9 mouse cellular contexts compared by ENCODE assay signal in genomic region chr9:71897399-71897798, GRCm38 (mm10).
DNase-seq lines count a peak whose midpoint lies in the region; ATAC-seq and TF ChIP-seq lines count a peak whose summit lies in the region.
"Had no signal": no experiment of that assay in that cellular context is flagged by ENCODE, and none has a peak within 500 bp of the region (broad histone marks: within the 10 kb centered on the region; RNA-seq: fewer than 3 reads in every experiment).

No protein-coding gene starts in this region.

- 0% methylated on average over 1 of the region's 1 CpGs for WGBS in neural tube, embryonic 13.5 days

- peak; percentile 13 for DNase-seq in CD4-positive, CD25-positive, alpha-beta regulatory T cell, adult 2 months (ENCODE audit: low read depth, low spot score)
- peak; percentile 16 for DNase-seq in MEL (ENCODE audit: low read depth, low spot score)
- DNase-seq in forelimb bud, embryonic 11.5 days (ENCODE audit: low read depth, low spot score), result peak; percentile 51
- DNase-seq in kidney, postnatal 4 days, result peak; percentile 20 to 37
- no peak for DNase-seq in yolk sac, embryonic 10.5 days (ENCODE audit: low spot score)

- no peaks in the 10 kb centered on the region for H3K27me3 ChIP-seq in MEL (ENCODE audit: control insufficient read depth in 1 of 2, insufficient read depth in 2 of 2, low read length in 2 of 2)
- no peaks in the 10 kb centered on the region for H3K27me3 ChIP-seq in neural tube, embryonic 13.5 days

- H3K9ac ChIP-seq in MEL (ENCODE audit: control insufficient read depth, low read depth, low read length, poor library complexity, severe bottlenecking), result no peak overlapping the region
- 0 out of 2 replicates have a peak overlapping the region, but pooled peaks have one; percentile 3 for H3K9ac ChIP-seq in neural tube, embryonic 13.5 days
- H3K9ac ChIP-seq: liver, embryonic 14.5 days had no signal

- H3K4me2 ChIP-seq in neural tube, embryonic 13.5 days, result no peak overlapping the region

- H3K79me2 ChIP-seq in MEL (ENCODE audit: control insufficient read depth, insufficient read depth, low read length, poor library complexity), result no peaks in the 10 kb centered on the region

- TF ChIP-seq EP300 in MEL (IDR thresholded peaks at IDR 0.05; ENCODE audit: low read depth in 1 of 2, low read length in 2 of 2), result no peak

- TF ChIP-seq RAD21 in MEL (IDR thresholded peaks at IDR 0.05; ENCODE audit: low read depth, low read length), result no peak

- H3K36me3 ChIP-seq in MEL (ENCODE audit: control insufficient read depth in 1 of 2, insufficient read depth in 2 of 2, low read length in 2 of 2), result peaks cover 0 to 8% of the 10 kb centered on the region in 2 experiments; a peak in 2 of 4 replicates
- no peaks in the 10 kb centered on the region; the same call in 1 of the 2 replicates for H3K36me3 ChIP-seq in neural tube, embryonic 13.5 days

- ATAC-seq in CD4-positive, CD25-positive, alpha-beta regulatory T cell, adult 4 months, result no peak
- no peak for ATAC-seq in neural tube, embryonic 13.5 days (ENCODE audit: low read depth)
- ATAC-seq in cerebellum, adult (ENCODE audit: insufficient number of reproducible peaks, low FRiP score, low TSS enrichment), result no peak

- H3K4me3 ChIP-seq in MEL (ENCODE audit: control insufficient read depth in 1 of 2, insufficient read depth in 1 of 2, low read depth in 2 of 2, low read length in 2 of 2), result no peak overlapping the region
- no peak overlapping the region for H3K4me3 ChIP-seq in neural tube, embryonic 13.5 days

- H3K9me3 ChIP-seq in MEL (replicated peaks; ENCODE audit: insufficient read depth, low read length), result no peaks in the 10 kb centered on the region
- H3K9me3 ChIP-seq in neural tube, embryonic 13.5 days, result no peaks in the 10 kb centered on the region

- no peak for TF ChIP-seq CTCF in MEL (IDR thresholded peaks at IDR 0.05 in 2 of 3, conservative IDR thresholded peaks at IDR 0.05 in 1 of 3; ENCODE audit: control insufficient read depth in 1 of 3, insufficient read depth in 1 of 3, low read depth in 2 of 3, low read length in 3 of 3, poor library complexity in 1 of 3, severe bottlenecking in 1 of 3)

- no peak for TF ChIP-seq POLR2A in MEL (IDR thresholded peaks at IDR 0.05; ENCODE audit: control insufficient read depth in 1 of 2, insufficient read depth in 1 of 2, low read depth in 1 of 2, low read length in 2 of 2, poor library complexity in 1 of 2)

- H3K27ac ChIP-seq in MEL (ENCODE audit: control insufficient read depth, low read depth, low read length), result no peak overlapping the region
- peak overlapping the region; percentile 86 for H3K27ac ChIP-seq in neural tube, embryonic 13.5 days (replicated peaks)
- H3K27ac ChIP-seq: liver, embryonic 14.5 days had no signal

- peaks cover 0 to 4% of the 10 kb centered on the region in 2 experiments; a peak in 1 of 4 replicates for H3K4me1 ChIP-seq in MEL (ENCODE audit: control insufficient read depth in 1 of 2, insufficient read depth in 2 of 2, low read length in 2 of 2)
- peaks cover 48% of the 10 kb centered on the region for H3K4me1 ChIP-seq in neural tube, embryonic 13.5 days (replicated peaks)

TF ChIP-seq in MEL, 35 proteins besides CTCF, POLR2A, EP300 and RAD21:
- no peak for TF ChIP-seq ZKSCAN1 (IDR thresholded peaks at IDR 0.05; ENCODE audit: low read depth, low read length)
- no peak for TF ChIP-seq BHLHE40 (IDR thresholded peaks at IDR 0.05; ENCODE audit: borderline replicate concordance, low read depth, low read length)
- TF ChIP-seq MAFK (IDR thresholded peaks at IDR 0.05; ENCODE audit: borderline replicate concordance, low read depth, low read length), result no peak
- no peak for TF ChIP-seq ZC3H11A (IDR thresholded peaks at IDR 0.05; ENCODE audit: low read depth, low read length)
- TF ChIP-seq POLR2AphosphoS5 (IDR thresholded peaks at IDR 0.05; ENCODE audit: borderline replicate concordance, low read depth, low read length), result no peak
- no peak for TF ChIP-seq KAT2A (conservative IDR thresholded peaks at IDR 0.05; ENCODE audit: low read depth, low read length)
- TF ChIP-seq UBTF (IDR thresholded peaks at IDR 0.05; ENCODE audit: borderline replicate concordance, insufficient read depth, low read depth, low read length), result no peak
